Mouse (Mus musculus) intestine, embryonic 14.5 days (tissue): ENCODE measurements at regions not wholly inside any gene's neighbourhood (a gene's known extent, or its start where the extent isn't known, plus 50 kb on each side); places are given as distances from the start of the nearest gene placed in this dataset.

Source experiments
- ATAC-seq: fragments of 200-750 bp; cut with Nextera tagmentation; replicated peaks from 2 replicates; pipeline ENCODE4 v1.8.0; 2017; ENCODE audit warnings: low read depth, moderate number of reproducible peaks, moderate TSS enrichment, moderate library complexity; ENCODE audit not compliant: low FRiP score, low TSS enrichment
- DNase-seq: peaks from one replicate; pipeline ENCODE4 v3.0.0-alpha.2; 2018; ENCODE audit warnings: low spot score
- H3K27ac ChIP-seq: fragments of 300-500 bp; sonication (generic); 2 replicates; pipeline ENCODE4 v1.5.1; 2014; ENCODE audit warnings: low read depth, mild to moderate bottlenecking, control low read depth
- H3K27me3 ChIP-seq: fragments of 300-500 bp; sonication (generic); replicated peaks from 2 replicates; pipeline ENCODE4 v1.6.1; 2014; ENCODE audit warnings: low read length, control low read depth; ENCODE audit not compliant: control insufficient read depth, insufficient read depth
- H3K36me3 ChIP-seq: fragments of 300-500 bp; sonication (generic); 2 replicates; pipeline ENCODE4 v1.6.1; 2014; ENCODE audit warnings: low read length, control low read depth; ENCODE audit not compliant: control insufficient read depth, insufficient read depth
- H3K4me1 ChIP-seq: fragments of 300-500 bp; sonication (generic); replicated peaks from 2 replicates; pipeline ENCODE4 v1.6.1; 2014; ENCODE audit warnings: low read length, control low read depth, mixed read lengths; ENCODE audit not compliant: control insufficient read depth, insufficient read depth
- H3K4me2 ChIP-seq: fragments of 300-500 bp; sonication (generic); 2 replicates; pipeline ENCODE4 v1.6.1; 2014; ENCODE audit warnings: low read length
- H3K4me3 ChIP-seq: fragments of 300-500 bp; sonication (generic); 2 replicates; pipeline ENCODE4 v1.5.1; 2014; ENCODE audit warnings: low read depth, low read length, control low read depth, mixed read lengths
- H3K9ac ChIP-seq: fragments of 300-500 bp; sonication (generic); 2 replicates; pipeline ENCODE4 v1.6.1; 2014; ENCODE audit warnings: mild to moderate bottlenecking, low read length
- H3K9me3 ChIP-seq: fragments of 300-500 bp; sonication (generic); 2 replicates; pipeline ENCODE4 v1.6.1; 2016; ENCODE audit warnings: low read length, control low read depth; ENCODE audit not compliant: control insufficient read depth
- WGBS: fragments of 180-500 bp; shearing (Covaris S2); extraction: QIAGEN DNeasy Blood & Tissue Kit; methylation state at CpG from one replicate; pipeline ENCODE4 v1.1.7; 2014; 5-methylcytosine and 5-hydroxymethylcytosine counted together

DNA sequence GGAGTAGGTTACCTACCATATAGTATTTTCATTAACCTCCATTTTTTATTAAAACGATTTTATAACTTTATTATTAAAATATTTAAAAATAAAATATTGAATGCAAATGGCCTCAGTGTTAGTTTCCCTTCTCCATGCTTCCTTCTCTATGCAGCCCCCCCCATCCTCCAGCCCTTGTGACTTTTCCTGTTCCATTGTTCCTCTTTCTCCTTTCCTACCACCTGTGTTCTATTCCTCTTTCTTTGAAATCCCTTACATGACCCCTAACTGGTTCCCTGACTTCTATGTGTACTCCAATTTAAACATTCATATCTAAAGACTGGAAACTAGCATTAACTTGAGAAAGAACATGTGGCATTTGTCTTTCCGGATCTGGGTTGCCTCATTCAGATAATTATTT lies 101.8 kb upstream of the Dkk2 start:
- no peaks in the 10 kb centered on the region for H3K9me3 ChIP-seq
- 81% methylated on average over 2 of the region's 2 CpGs for WGBS
- no peaks in the 10 kb centered on the region for H3K4me1 ChIP-seq
- H3K36me3 ChIP-seq, result no peaks in the 10 kb centered on the region
- DNase-seq (no peak), ATAC-seq (no peak)
- H3K27ac ChIP-seq, result no peak overlapping the region
- no peaks in the 10 kb centered on the region for H3K27me3 ChIP-seq
- no peak overlapping the region for H3K9ac ChIP-seq
- H3K4me3 ChIP-seq, result no peak overlapping the region
- H3K4me2 ChIP-seq, result no peak overlapping the region

DNA sequence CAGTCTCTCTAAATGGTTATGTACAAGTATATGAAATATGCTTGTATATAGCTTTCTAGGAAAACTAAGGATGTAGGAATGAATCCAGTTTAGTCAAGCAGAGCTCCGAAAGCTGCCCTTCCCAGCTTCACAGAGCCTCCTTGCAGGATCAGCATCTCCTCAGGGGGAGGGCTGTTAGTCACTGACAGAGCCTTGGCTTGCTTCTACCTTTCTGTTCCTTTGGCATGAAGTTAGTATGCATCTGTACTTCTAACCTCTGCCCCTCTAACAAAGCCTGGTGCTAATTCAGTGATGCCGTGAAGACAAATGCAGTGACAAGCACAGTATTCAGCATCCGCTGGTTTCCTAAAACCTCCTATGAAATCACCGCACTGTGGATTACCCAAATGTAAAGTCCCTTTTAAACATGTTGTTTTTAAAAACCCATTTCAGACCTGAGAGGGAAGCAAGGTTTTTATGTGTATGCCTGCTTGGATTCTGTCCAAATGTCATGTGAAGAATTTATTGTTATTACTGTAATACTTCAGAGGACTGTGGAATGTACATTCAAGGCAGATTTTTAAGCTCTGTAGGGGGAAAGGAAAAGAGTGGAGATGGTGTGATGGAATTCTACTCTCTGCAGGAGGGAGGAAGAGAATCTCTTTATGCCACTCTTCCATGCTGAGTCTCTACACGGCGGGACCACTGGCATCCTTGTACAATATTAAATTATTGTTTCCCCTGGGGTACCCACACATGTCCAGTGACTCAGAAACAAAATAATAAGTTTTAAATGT lies 86.1 kb upstream of the Dkk2 start:
- Histone ChIP-seq H3K9ac (no peak overlapping the region), H3K4me3 (no peak overlapping the region), H3K27ac (no peak overlapping the region), H3K36me3 (no peaks in the 10 kb centered on the region), H3K27me3 (no peaks in the 10 kb centered on the region), H3K4me2 (no peak overlapping the region), H3K4me1 (peaks cover 6% of the 10 kb centered on the region; the same call in 1 of the 2 replicates), H3K9me3 (no peaks in the 10 kb centered on the region)
- 35% methylated on average over 6 of the region's 6 CpGs for WGBS
- DNase-seq (no peak), ATAC-seq (no peak)

DNA sequence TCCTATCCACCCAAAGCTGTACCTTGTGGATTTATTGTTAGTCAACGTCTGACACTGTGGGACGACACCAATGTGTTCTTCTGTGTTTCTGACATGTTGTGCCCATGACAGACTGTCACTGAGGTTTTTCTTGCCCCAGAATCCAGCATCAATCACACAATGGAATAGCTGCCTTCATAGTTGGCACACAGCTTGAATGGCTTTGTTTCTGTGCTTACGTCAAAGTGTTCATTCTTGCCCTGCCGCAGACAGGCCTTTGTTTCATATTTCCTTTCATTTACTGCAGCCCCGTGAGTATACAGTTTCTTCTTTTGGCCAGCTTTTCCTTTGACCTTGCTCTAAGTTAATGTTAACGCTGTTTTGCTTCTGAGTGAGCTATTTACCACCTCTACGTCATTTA lies 78.9 kb upstream of the Dkk2 start:
- no peak overlapping the region for H3K27ac ChIP-seq
- no peaks in the 10 kb centered on the region for H3K27me3 ChIP-seq
- no peaks in the 10 kb centered on the region for H3K9me3 ChIP-seq
- H3K36me3 ChIP-seq, result no peaks in the 10 kb centered on the region
- no peak overlapping the region for H3K4me3 ChIP-seq
- H3K4me1 ChIP-seq, result no peaks in the 10 kb centered on the region
- no peak overlapping the region for H3K9ac ChIP-seq
- no peak overlapping the region for H3K4me2 ChIP-seq
- no peak for DNase-seq
- no peak for ATAC-seq
- WGBS, result 78% methylated on average over 7 of the region's 7 CpGs

DNA sequence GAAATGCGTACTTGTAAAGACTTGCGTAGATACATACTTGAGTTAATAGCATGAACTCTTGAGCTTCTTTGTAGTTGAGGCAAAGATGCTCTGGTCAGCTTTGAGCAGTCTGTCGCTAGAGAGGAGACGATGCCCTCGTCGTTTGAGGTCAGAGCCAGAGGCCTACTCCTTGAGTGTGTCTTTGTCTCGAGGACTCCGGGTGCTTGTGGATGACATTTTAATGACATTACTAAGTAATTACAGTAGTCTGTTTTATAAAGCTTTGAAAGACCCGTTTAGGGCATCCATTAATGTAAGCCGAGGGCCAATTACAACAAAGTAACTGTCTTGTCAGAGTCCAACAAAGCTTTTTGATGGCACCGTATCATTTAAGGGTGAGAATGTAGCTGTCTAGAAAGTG lies 78.2 kb upstream of the Dkk2 start:
- H3K27me3 ChIP-seq, result no peaks in the 10 kb centered on the region
- DNase-seq (no peak), ATAC-seq (no peak)
- 58% methylated on average over 11 of the region's 11 CpGs for WGBS
- no peaks in the 10 kb centered on the region for H3K9me3 ChIP-seq
- no peak overlapping the region for H3K4me3 ChIP-seq
- no peaks in the 10 kb centered on the region for H3K36me3 ChIP-seq
- no peak overlapping the region for H3K4me2 ChIP-seq
- H3K9ac ChIP-seq, result no peak overlapping the region
- no peaks in the 10 kb centered on the region for H3K4me1 ChIP-seq
- H3K27ac ChIP-seq, result no peak overlapping the region

DNA sequence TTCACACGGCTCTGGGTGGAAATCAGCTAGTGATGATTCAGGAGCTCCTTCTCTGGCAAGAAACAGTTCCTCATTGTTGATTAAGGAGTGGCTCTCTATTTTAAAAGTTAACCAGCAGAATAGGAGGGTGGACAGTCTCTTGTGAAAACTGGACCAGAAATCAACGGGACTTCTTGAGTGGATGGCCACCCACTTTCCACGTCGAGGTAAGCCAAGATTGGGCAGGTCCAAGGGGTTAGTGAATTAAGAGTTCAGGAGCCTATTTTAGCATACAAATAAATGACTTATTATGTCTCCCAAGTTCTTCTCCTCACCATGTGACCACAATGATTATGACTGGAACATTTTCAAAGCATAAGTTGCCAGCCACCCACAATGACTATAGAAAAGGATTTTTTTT lies 77.7 kb upstream of the Dkk2 start:
- H3K4me1 ChIP-seq, result no peaks in the 10 kb centered on the region
- no peak overlapping the region for H3K9ac ChIP-seq
- H3K4me2 ChIP-seq, result no peak overlapping the region
- 64% methylated on average over 4 of the region's 4 CpGs for WGBS
- no peak overlapping the region for H3K4me3 ChIP-seq
- H3K9me3 ChIP-seq, result no peaks in the 10 kb centered on the region
- no peak overlapping the region for H3K27ac ChIP-seq
- no peaks in the 10 kb centered on the region for H3K27me3 ChIP-seq
- DNase-seq (no peak), ATAC-seq (no peak)
- no peaks in the 10 kb centered on the region for H3K36me3 ChIP-seq

DNA sequence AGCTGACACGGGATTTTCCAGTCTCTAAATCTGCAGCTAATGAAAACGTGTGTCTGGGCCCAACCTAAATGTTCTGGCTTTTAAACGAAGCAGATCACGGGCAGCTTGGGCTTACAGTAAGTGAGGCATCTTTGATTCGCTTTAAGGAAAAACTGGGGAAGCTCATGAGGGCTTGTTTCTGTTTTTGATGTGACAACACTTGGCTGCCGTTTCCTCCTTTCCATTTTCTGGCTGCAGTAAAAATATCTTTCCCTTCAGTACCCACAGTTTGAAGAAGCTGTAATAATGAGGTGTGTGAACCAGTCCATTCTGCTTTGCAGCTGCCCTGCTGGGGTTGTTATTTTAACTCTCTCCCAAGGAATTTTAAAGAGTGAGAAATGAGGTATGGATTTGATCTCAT lies 69.9 kb upstream of the Dkk2 start:
- DNase-seq, result no peak
- no peak for ATAC-seq
- Histone ChIP-seq H3K36me3 (no peaks in the 10 kb centered on the region), H3K9ac (no peak overlapping the region), H3K4me3 (no peak overlapping the region), H3K27me3 (no peaks in the 10 kb centered on the region), H3K9me3 (no peaks in the 10 kb centered on the region), H3K4me1 (peaks cover 7% of the 10 kb centered on the region; the same call in 1 of the 2 replicates), H3K27ac (no peak overlapping the region), H3K4me2 (no peak overlapping the region)
- 45% methylated on average over 6 of the region's 6 CpGs for WGBS

DNA sequence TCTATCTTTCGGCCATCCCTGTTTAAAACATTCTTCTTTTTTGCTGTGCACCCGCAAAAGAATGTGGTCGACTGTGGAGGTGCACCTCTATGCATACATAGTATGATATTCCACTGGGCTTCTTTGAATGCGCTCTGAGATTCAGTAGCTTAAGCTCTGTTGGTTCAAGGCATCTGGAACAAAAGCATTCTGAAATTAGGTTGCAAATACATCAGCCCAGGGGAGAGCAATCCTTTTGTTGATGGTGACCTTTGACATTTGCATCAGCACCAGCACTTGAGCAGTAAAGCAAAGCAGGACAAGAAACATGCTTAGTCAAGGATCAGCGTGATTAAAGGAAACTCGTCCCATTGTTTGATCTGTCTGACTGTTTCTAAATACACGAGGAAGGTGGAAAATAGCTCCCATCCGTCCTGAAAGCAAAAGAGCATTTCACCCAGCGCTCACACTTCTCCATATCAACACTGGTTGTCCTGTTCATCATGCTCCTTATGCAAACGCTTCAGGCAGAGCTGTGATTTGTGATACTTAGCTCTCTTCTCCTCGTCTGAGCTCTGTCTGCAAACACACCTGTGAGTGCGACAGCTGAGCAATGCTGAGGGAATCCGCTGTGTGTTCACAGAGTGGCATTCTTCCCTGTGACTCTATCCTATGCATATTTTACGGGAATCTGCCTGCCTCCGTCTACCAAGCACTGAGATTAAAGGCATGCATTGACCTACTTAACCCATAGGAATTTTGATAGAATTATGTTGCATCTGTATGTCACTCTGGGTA lies 67.4 kb upstream of the Dkk2 start:
- ATAC-seq (no peak), DNase-seq (no peak)
- Histone ChIP-seq H3K36me3 (no peaks in the 10 kb centered on the region), H3K9me3 (no peaks in the 10 kb centered on the region), H3K27me3 (no peaks in the 10 kb centered on the region), H3K27ac (no peak overlapping the region), H3K4me3 (no peak overlapping the region), H3K4me1 (peaks cover 17% of the 10 kb centered on the region; the same call in 1 of the 2 replicates), H3K9ac (no peak overlapping the region), H3K4me2 (no peak overlapping the region)
- WGBS, result 23% methylated on average over 15 of the region's 15 CpGs

DNA sequence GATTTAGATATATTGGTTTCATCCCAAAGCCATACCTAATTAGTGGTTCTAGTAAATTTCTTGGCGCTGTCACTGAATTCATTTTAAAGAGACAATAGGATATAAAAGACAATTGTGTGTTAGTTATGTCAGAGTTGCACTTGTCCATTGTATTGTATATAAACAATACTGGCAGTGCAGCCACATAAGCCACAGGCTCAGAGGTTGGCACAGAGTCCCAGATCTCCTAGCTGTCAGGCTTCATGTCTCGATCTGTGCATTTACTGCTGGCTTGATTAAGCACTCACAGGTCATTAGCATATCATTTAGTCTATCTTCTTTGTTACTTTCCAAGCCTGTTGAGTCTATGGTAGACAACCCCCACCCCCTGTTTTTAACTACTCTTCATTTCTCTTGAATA lies 66.6 kb upstream of the Dkk2 start:
- no peaks in the 10 kb centered on the region for H3K27me3 ChIP-seq
- no peak for DNase-seq
- no peak overlapping the region for H3K4me3 ChIP-seq
- no peaks in the 10 kb centered on the region for H3K36me3 ChIP-seq
- no peak for ATAC-seq
- 85% methylated on average over 2 of the region's 2 CpGs for WGBS
- H3K27ac ChIP-seq, result no peak overlapping the region
- no peak overlapping the region for H3K9ac ChIP-seq
- H3K9me3 ChIP-seq, result no peaks in the 10 kb centered on the region
- no peak overlapping the region for H3K4me2 ChIP-seq
- H3K4me1 ChIP-seq, result peaks cover 20% of the 10 kb centered on the region; the same call in 1 of the 2 replicates
